Mouse (Mus musculus) hindbrain, embryonic 14.5 days (tissue): ENCODE results near the gene Tcf3. TPM values are rescaled to one million over a fixed set of nuclear protein-coding genes. Genes with fewer than 3 reads are reported as not detected.

Experiments
- ATAC-seq: fragments of 200-750 bp; cut with Nextera tagmentation; 2 replicates; pipeline ENCODE4 v1.8.0; 2017; ENCODE audit warnings: moderate number of reproducible peaks, mild to moderate bottlenecking, moderate TSS enrichment, moderate library complexity; ENCODE audit not compliant: low FRiP score
- DNase-seq: peaks from one replicate; pipeline ENCODE4 v3.0.0-alpha.2; 2015; ENCODE audit warnings: low spot score
- H3K27ac ChIP-seq: fragments of 300-500 bp; sonication (generic); 2 replicates; pipeline ENCODE4 v1.5.1; 2014; ENCODE audit warnings: mild to moderate bottlenecking, moderate library complexity
- H3K27me3 ChIP-seq: fragments of 300-500 bp; sonication (generic); 2 replicates; pipeline ENCODE4 v1.6.1; 2014; ENCODE audit warnings: mild to moderate bottlenecking, low read length, mixed read lengths; ENCODE audit not compliant: control insufficient read depth, insufficient read depth
- H3K36me3 ChIP-seq: fragments of 300-500 bp; sonication (generic); replicated peaks from 2 replicates; pipeline ENCODE4 v1.6.1; 2014; ENCODE audit not compliant: control insufficient read depth, insufficient read depth
- H3K4me1 ChIP-seq: fragments of 300-500 bp; sonication (generic); replicated peaks from 2 replicates; pipeline ENCODE4 v1.6.1; 2014; ENCODE audit warnings: antibody characterized with exemption, low read length, mixed read lengths; ENCODE audit not compliant: control insufficient read depth, insufficient read depth
- H3K4me2 ChIP-seq: fragments of 300-500 bp; sonication (generic); replicated peaks from 2 replicates; pipeline ENCODE4 v1.6.1; 2014; ENCODE audit warnings: mild to moderate bottlenecking, moderate library complexity
- H3K4me3 ChIP-seq: fragments of 300-500 bp; sonication (generic); replicated peaks from 2 replicates; pipeline ENCODE4 v1.5.1; 2014; ENCODE audit warnings: mild to moderate bottlenecking, low read length
- H3K9ac ChIP-seq: fragments of 300-500 bp; sonication (generic); 2 replicates; pipeline ENCODE4 v1.6.1; 2014
- H3K9me3 ChIP-seq: fragments of 300-500 bp; sonication (generic); 2 replicates; pipeline ENCODE4 v1.6.1; 2016; ENCODE audit warnings: low read length; ENCODE audit not compliant: control insufficient read depth
- WGBS: fragments of 180-500 bp; shearing (Covaris S2); extraction: QIAGEN DNeasy Blood & Tissue Kit; methylation state at CpG from one replicate; pipeline ENCODE4 v1.1.7; 2014; 5-methylcytosine and 5-hydroxymethylcytosine counted together
- polyA plus RNA-seq: library from polyadenylated mRNA; unstranded; fragments of >200 nt; fragmentation: Nextera tagmentation; extraction: Ambion mirVana; gene quantifications from 2 replicates; pipeline ENCODE4 v1.2.1, GENCODE M21; 2014

Tcf3 gene
- polyA plus RNA-seq, 1 experiment from 2014 or later, result 41.3 TPM

GRCm38 (mm10) chr10:80419419-80419818 is 14.0 kb downstream of the Tcf3 start:
- Histone ChIP-seq H3K4me3 (no peak overlapping the region), H3K4me2 (no peak overlapping the region), H3K9me3 (no peaks in the 10 kb centered on the region), H3K27me3 (no peaks in the 10 kb centered on the region), H3K4me1 (peaks cover 23% of the 10 kb centered on the region; the same call in 1 of the 2 replicates), H3K27ac (peak overlapping the region; percentile 26; the same call in 1 of the 2 replicates), H3K9ac (no peak overlapping the region), H3K36me3 (peaks cover 79% of the 10 kb centered on the region)
- no peak for ATAC-seq
- WGBS, result 63% methylated on average over 8 of the region's 8 CpGs
- no peak for DNase-seq

DNA sequence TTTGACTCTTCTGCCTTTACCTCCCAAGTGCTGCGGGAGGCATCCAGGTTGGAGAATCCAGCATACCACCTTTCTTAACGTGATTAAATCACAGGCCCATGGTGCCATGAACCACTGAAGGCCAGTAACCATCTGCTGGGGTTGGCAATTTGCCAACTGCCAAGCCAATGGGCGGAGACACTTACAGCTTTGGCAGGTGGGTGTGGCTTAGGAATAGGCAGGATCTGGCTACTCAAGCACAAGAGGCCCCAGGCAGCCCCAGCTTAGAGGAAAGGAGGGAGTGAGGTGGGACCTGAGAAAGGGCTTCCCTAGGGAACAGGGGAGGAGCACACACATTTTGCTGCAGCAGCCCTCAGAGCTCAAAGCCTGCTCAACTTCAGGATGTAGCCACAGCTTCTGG is 15.1 kb downstream of the Tcf3 start:
- Histone ChIP-seq H3K4me2 (no peak overlapping the region), H3K4me1 (peaks cover 23% of the 10 kb centered on the region; the same call in 1 of the 2 replicates), H3K9ac (no peak overlapping the region), H3K27me3 (no peaks in the 10 kb centered on the region), H3K27ac (peak overlapping the region; percentile 47; the same call in 1 of the 2 replicates), H3K4me3 (no peak overlapping the region), H3K9me3 (no peaks in the 10 kb centered on the region), H3K36me3 (peaks cover 84% of the 10 kb centered on the region)
- 0 out of 2 replicates have a peak, but pooled peaks have one; percentile 10 for ATAC-seq
- peak; percentile 67 for DNase-seq
- WGBS, result 44% methylated on average over 3 of the region's 3 CpGs

DNA sequence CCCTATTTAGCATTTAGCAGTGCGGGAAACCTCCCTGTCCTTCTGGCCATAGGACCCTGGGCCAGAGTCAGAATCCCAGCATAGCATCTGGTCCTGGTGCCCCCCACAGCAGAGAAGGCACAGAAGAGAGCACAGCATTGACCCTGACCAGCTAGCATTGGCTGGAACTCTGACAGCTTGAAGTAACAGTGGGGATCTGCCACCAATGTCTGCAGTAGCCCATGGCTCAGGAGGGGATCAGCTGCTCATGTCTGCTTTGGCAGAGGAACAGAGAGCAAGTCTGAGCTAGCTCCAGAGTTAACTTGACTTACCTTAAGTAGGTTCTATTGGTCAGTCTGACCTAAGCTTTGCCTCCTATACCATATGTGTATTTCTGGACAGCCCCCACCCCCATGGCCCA is 15.6 kb downstream of the Tcf3 start:
- peaks cover 88% of the 10 kb centered on the region for H3K36me3 ChIP-seq
- 78% methylated on average over 1 of the region's 1 CpGs for WGBS
- no peak overlapping the region for H3K4me3 ChIP-seq
- peak overlapping the region; percentile 47 for H3K27ac ChIP-seq
- H3K4me2 ChIP-seq, result no peak overlapping the region
- H3K27me3 ChIP-seq, result no peaks in the 10 kb centered on the region
- no peak overlapping the region for H3K9ac ChIP-seq
- H3K9me3 ChIP-seq, result no peaks in the 10 kb centered on the region
- DNase-seq (no peak), ATAC-seq (no peak)
- H3K4me1 ChIP-seq, result peaks cover 23% of the 10 kb centered on the region; the same call in 1 of the 2 replicates

GRCm38 (mm10) chr10:80417371-80417770 is 16.1 kb downstream of the Tcf3 start:
- no peaks in the 10 kb centered on the region for H3K9me3 ChIP-seq
- peaks cover 19% of the 10 kb centered on the region; the same call in 1 of the 2 replicates for H3K4me1 ChIP-seq
- 83% methylated on average over 10 of the region's 10 CpGs for WGBS
- no peaks in the 10 kb centered on the region for H3K27me3 ChIP-seq
- DNase-seq (no peak), ATAC-seq (no peak)
- peaks cover 93% of the 10 kb centered on the region for H3K36me3 ChIP-seq
- peak overlapping the region; percentile 20; the same call in 1 of the 2 replicates for H3K27ac ChIP-seq
- no peak overlapping the region for H3K9ac ChIP-seq
- H3K4me3 ChIP-seq, result no peak overlapping the region
- H3K4me2 ChIP-seq, result no peak overlapping the region

DNA sequence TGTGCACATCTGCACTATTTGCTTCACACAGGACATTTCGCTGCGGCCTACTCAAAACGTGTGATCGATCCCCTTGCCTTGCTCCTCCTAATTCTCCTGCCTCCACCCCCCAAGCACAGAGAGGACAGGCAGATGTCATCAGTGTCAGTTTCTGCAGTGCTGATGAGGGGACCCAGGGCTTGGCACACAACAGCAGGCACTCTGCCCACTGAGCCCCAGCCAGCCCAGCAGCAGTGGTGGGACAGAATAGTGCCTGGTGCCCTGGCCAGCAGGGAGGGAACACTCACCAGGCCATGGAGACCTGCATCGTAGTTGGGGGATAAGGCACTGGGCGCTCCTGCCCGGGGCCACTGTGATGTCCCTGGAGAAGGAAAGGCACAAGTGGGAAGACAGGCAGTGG is 17.9 kb downstream of the Tcf3 start:
- no peaks in the 10 kb centered on the region for H3K27me3 ChIP-seq
- H3K27ac ChIP-seq, result no peak overlapping the region
- H3K9me3 ChIP-seq, result no peaks in the 10 kb centered on the region
- WGBS, result 94% methylated on average over 7 of the region's 7 CpGs
- DNase-seq (no peak), ATAC-seq (no peak)
- no peak overlapping the region for H3K9ac ChIP-seq
- no peak overlapping the region for H3K4me3 ChIP-seq
- H3K36me3 ChIP-seq, result peaks cover 99% of the 10 kb centered on the region
- H3K4me2 ChIP-seq, result no peak overlapping the region
- peaks cover 9% of the 10 kb centered on the region; the same call in 1 of the 2 replicates for H3K4me1 ChIP-seq

DNA sequence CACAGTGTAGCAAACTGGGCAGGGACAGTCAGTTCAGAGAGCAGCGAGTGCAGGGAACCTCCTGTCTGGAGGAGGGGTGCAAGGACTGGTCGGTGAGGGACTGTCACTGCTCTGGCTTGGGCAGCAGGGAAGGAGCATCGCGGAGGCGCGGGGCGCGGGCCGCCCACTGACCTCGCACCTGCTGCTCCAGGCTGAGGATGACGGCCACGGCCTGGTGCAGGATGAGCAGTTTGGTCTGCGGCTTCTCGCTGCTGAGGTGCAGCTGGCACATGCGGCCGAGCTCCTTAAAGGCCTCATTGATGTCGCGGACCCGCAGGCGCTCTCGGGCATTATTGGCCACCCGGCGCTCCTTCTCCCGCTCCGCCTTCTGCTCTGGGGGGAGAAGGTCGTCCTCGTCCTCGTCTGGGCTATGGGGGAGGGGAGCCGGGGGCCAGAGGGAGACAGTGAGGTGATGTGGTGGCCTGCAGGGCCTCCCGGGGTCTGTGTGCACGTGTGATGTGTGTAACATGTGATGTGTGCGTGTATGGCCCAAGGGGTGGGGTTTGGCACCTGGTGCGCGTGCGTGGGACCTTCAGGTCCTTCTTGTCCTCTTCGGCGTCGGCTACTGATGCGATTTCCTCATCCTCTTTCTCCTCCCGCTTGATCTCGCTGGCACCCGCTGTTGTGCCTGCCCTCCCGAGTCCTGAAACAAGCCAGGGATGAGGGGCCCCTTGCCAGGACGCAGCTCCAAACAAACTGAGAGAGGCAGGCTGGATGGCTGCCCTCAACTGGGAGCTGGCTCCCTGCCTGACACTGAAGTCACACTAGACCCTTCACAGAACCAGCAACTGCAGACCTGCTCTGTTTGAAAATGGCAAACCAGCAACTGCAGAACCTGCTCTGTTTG is 20.5 kb downstream of the Tcf3 start:
- DNase-seq (no peak), ATAC-seq (no peak)
- Histone ChIP-seq H3K27me3 (no peaks in the 10 kb centered on the region), H3K27ac (peak overlapping the region; percentile 20; the same call in 1 of the 2 replicates), H3K4me2 (no peak overlapping the region), H3K9me3 (no peaks in the 10 kb centered on the region), H3K4me3 (no peak overlapping the region), H3K4me1 (no peaks in the 10 kb centered on the region), H3K36me3 (peaks cover 83% of the 10 kb centered on the region), H3K9ac (no peak overlapping the region)
- 76% methylated on average over 44 of the region's 44 CpGs for WGBS

DNA sequence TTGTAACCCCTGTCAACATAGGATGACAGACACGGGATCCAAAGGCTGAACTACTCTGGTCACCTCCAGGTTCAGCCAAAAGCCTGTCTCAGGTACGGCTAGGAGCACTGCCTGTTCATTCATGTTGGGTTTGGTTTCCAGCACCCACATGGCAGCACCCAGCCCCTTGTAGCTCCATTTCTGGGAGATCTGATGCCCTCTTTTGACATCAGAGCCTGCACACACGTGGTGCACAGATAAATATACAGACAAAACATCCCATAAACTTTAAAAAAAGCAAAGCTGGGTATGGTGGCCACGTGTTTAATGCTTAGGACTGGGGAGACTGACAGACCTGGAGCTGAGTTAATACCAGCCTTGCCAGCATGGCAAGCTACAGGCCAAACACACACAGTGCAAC is 25.5 kb downstream of the Tcf3 start:
- Histone ChIP-seq H3K9ac (no peak overlapping the region), H3K4me1 (peaks cover 21% of the 10 kb centered on the region), H3K4me3 (no peak overlapping the region), H3K4me2 (no peak overlapping the region), H3K36me3 (peaks cover 46% of the 10 kb centered on the region), H3K27ac (no peak overlapping the region), H3K9me3 (no peaks in the 10 kb centered on the region), H3K27me3 (no peaks in the 10 kb centered on the region)
- 55% methylated on average over 4 of the region's 4 CpGs for WGBS
- ATAC-seq, result no peak
- DNase-seq, result no peak

DNA sequence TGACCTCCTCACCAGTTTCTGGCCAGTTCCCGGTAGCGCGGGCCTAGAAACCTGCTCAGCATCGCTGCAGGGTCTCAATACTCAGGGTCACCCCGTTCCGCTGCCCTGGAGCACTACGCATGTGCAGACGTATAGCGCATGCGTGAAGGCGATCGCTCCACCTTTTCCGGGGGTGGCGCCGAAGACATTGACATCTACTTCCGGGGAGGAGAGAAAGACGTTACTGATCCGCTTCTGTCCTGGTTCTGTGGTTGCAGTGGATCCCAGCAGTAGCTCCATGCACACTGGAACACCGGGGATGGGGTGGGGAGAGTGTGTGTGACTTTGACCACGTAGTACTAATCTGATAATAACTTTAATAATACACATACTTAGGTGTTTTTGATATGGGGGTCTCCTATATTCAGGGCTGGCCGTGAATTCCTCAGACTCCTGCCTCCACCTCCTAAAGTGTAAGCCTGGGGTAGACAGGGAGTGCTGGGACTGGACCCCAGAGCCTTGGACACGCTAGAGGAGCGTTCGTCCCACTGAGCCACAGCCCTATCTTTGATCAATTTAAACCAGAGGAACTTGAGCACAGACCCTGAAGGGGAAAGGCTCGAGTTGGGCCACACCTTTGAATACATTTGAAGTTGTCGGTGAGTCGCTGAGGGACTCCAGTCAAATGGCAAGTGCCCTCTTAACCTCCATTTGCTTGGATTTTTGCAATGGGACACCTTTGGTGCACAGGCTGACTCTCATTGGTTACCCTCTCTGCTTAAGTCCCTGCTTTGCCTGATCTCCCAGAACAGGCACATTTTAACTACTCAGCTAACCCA is 26.6 kb downstream of the Tcf3 start, which contains the start of gene Uqcr11:
Uqcr11 (minus strand) TSS at position 147 of the 818 bp plus-strand sequence.
- peak within 1 kb of the TSS; percentile 89 for H3K9ac ChIP-seq
- no peaks in the 10 kb centered on the region for H3K9me3 ChIP-seq
- H3K27ac ChIP-seq, result peak within 1 kb of the TSS; percentile 88
- WGBS, result 2% methylated on average over 27 of the region's 27 CpGs
- ATAC-seq, result peak; percentile 83
- H3K4me1 ChIP-seq, result peaks cover 21% of the 10 kb centered on the region
- peaks cover 46% of the 10 kb centered on the region for H3K36me3 ChIP-seq
- H3K4me2 ChIP-seq, result peak within 1 kb of the TSS; percentile 96
- peak within 1 kb of the TSS; percentile 76 for H3K4me3 ChIP-seq
- H3K27me3 ChIP-seq, result no peaks in the 10 kb centered on the region
- peak; percentile 93 for DNase-seq
